Mouse (Mus musculus): Measurements from ENCODE around the gene Olfr1451.
"Not testable (repeated sequence)": the region's sequence is repeated elsewhere in the genome, so short reads cannot be mapped to it uniquely, and the experiment has no call there.

GRCm38 (mm10) chr19:12970082-12970481, 24.7 kb upstream of the Olfr1451 start:
- not testable (repeated sequence) for TF ChIP-seq CTCF (IDR thresholded peaks at IDR 0.05; ENCODE audit: borderline replicate concordance, control insufficient read depth, extremely low read depth, insufficient read depth, low read length, poor library complexity); POLR2A (IDR thresholded peaks at IDR 0.05; ENCODE audit: control insufficient read depth, extremely low read depth, insufficient read depth, low read length, poor library complexity)

Data from thymus, adult 2 months (tissue).